Mouse (Mus musculus) thymus, postnatal 14 days (tissue): ENCODE data around the gene Tm6sf2.

Source experiments
- DNase-seq: peaks from one replicate; pipeline ENCODE4 v3.0.0; 2021

Tm6sf2 gene

DNA sequence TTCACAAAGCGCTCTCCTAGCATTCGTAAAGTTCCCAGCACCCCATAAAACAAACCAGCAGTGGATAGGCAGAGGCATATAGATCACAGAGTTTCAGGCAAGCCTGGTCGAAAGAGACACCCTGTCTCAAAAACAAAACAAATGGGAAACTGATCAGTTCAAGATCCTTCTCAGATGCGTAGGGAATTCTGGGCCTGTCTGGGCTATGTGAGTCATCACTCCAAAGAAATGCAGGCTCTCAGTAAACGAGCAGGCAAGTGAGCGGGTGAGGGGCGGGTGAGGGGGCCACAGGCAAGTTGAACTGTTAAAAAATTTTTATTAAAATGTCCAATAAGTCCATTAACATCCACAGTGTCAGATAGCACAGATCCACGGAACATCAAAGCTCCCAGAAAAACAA is 20.1 kb downstream of the Tm6sf2 start:
- no peak for DNase-seq

DNA sequence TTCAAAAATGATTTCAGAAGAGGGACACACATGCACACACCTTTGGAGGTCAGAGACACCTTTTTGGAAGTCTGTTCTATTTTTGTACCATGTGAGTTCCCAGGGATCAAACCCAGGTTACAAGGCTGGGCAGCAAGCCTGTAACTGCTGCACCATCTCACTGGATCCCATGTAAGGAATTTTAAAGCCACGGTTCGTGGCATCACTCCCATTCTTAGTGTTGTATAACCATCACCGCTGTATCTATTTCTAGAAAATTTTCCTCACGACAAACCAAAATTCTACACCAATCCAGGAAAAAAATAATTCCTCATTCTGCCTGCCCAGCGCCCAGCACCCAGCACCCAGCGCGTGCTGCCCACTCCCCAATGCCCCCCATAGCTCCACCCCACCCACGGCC is 26.6 kb downstream of the Tm6sf2 start:
- DNase-seq, result no peak

DNA sequence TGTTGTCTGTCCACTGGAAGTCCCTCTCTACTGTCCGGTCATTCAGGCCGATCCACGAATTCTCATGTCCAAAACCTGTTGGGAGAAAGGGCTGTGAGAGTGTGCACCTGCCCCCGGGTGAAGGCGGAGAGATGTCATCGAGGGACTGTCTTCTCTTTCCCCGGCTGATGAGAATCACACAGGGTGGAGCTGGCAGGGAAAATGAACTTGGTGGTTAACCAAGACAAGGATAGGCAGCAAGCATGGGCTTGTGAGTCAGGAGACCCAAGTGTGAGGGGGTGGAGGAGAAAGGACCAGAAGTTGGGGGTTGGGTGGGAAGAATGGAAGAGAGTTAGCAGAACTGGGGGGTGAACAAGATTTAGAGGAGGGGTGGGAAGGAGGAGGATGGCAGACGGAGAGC is 27.5 kb downstream of the Tm6sf2 start:
- DNase-seq, result no peak

DNA sequence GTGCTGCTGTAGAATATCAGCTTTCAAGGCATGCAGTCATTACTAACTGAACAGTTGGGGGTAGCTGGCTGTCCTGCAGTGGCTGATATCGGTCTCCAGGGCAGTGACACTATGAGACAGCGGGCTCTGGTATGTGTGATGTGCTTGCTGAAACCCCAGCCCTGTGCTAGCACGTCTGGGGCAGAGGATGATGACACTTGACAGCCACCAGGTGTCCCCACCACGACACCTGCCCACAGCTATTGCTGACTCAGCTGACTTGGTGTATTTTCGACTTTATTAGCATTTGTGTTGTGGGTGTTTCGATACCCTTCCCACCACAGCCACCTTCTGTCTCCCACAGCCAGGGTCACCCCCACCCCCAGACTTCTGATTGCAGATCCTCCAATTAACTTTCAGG is 31.8 kb downstream of the Tm6sf2 start:
- DNase-seq, result peak; percentile 71

DNA sequence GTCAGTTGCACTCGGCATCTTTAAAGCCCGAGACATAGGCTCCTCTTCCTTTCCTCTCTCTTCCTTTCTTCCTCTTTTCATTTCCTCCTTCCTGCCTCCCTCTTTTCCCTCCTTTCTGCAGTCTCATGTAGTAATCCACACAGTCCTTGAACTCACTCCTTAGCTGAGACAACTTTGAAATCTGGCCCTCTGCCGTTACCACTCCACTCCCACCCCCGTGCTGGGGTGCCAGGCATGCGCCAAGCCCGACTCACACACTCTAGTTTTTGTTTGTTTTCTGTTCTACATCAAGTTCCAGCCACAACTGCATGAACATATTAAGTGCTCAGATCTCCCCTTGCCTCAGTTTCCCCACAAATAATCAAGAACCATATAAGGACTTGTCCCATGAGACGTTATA is 32.2 kb downstream of the Tm6sf2 start:
- no peak for DNase-seq

DNA sequence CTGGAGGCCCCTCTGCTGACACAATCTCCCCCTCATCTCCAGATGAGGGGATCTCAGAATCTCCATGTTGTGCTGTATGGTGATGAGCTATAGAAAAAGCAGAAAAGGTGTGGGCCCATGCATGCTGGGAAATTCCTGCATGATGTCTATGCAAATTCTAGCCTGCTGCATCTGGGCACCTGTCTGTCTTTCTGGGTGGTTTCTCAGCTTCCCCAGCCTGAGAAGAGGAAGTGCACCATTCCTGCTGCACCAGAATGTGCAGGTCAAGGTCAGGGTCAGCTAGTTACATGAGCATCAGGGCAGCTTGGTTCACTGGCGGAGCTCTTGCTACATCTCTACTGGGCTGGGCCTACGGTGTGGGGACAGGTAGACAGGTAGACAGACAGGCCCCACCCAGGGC is 37.7 kb downstream of the Tm6sf2 start:
- DNase-seq, result no peak

DNA sequence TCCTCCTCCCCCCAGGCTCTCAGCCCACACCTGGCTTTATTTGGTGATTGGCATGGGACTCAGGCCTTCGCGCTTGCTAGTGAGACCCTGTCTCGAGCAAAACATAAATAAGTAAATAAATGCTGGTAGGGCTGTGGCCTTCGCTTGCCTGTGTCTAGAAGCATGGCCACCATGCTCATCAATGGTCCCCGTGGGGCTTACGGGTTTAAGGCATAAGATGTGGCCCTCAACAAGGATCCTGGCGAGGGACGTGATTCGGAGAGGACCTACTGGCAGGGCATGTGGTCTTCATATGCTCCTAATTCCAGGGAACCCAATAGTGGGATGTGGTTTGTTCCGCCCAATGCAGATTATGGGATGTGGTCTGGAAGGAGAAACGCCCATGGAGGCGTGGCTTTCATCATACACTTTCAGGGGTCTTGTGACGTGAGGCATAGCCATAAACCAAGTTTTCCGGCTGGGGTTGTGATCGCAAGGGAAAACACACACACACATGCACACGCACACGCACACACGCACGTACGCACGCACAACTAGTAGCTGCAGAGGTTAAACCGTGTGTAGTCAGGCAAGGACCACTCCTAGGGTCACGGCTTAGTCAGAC is 38.6 kb downstream of the Tm6sf2 start:
- no peak for DNase-seq

DNA sequence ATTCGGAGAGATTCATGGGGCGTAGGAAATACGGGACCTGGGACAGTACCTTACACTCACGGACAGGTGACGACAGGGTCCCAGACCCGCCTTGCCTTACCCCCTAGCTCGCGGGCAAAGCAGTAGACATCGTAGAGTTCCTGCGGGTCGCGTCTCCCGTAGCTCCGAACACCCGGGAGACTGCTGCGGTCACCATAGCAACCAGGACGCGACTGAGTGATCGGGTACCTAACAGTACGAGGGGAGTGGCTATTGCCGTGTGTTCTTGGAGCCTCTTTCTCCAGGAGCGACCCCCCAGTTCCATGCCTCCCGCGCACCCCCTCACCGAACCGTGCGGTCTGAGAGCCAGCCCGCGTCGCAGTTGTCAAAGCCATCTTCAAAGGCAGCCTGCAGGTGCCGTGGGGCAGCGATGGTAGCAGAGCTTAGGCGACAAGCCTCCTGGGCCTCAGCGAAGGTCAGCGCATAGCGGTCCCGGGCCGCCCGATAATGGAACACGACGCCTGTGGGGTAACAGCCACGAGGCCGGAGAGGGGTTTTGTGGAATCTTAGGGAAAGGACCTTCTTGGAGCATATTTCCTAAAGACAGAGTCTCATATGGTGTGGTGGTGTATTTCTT is 39.8 kb downstream of the Tm6sf2 start:
- peak; percentile 23 for DNase-seq

DNA sequence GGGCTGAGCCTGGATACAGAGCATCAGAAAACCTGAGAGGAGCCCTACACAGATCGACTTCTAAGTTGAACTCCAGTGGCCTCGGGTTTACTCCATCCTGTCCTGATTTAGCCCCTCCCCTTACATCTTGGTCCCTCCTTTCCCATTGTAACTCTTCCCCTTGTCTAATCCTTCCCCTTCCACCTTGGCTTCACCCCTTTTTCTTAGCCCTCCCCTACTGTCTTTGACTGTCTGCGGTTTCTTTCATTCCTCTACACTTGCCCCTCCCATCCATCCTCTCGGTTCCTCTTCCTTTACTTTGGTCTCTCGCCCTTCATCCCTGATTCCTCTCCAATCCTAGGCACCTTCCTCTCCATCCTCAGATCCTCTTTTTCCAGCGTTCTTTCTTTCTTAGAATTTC is 41.8 kb downstream of the Tm6sf2 start:
- DNase-seq, result no peak

DNA sequence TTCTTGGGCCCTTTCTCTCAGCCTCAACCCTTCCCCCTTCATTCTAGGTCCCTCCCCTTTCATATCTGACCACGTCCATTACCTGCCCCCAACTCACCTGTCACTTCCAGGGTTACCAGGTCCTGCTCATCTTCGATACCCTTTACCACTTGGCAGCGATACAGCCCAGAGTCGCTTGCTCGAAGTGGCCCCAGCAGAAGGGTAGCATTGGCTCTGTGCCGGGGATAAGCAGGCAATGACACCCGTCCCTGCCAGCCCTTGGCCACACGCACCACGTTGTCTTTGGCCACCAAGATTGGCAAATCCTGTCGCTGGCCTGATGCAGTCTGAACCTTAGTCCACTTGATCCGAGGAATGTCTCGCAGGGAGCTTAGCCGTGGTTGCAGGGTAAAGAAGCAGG is 42.2 kb downstream of the Tm6sf2 start:
- no peak for DNase-seq

DNA sequence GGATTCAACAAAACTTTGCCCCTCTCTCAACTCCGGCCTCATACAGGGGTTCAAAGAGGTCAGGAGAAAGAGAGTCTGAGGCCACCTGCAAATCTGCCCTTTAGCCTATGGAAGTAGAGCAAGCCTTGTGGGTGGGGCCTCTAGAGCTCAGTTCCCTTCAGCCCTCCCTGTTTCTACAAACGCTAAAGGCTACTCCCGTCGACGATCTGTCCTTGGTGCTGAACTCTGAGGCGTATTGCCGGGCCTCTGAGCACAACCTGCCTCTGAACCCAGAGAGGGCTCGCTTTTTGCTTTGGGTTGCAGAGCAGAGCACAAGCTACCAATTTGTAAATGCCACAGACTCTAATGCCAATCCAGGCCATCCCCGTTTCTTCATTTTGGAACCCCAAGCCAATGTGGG is 44.9 kb downstream of the Tm6sf2 start:
- peak; percentile 37 for DNase-seq

DNA sequence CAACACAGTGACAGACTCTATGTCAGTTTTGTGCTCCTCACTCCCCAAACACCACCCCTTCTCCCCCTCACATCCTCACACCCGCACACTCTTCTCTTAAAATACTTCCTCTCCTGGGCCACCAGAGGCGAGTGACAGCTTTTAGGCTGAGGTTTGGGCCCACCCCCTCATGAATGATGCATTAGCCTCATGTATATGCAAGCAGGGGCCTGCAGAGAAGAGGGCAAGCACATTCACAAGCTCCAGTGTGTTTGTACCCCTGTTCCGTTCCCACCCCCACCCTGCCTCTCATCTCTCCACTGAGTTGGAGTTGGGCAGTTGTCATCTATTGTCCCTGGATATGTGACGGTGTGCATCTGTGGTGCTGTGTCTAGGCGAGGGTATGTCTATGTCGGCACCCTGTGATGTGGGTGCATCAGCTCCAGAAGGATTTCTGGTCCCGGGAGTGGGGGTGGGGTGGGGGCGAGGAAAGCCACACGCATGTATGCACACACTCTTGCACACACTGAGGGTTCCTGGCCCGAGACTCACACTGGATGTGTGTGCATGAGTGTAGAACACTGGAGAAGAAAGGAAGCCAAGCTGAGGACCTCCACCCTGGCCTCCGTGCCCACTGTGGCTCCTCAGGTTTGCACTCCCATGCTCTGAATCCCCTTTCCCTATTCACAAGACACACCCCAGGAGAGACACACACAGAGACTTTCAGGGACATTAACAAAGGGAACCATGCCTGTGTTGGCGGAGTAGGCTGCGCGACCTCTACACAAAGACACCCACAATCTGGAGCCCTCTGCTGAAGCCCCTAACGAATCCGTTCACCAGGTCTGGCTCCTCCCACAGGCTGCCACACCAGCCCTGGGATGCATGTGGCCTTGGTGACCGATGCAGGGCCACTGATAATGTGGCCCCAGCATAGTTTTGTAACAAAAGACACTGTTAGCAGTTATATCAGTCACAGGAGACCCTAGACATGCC is 46.3 kb downstream of the Tm6sf2 start:
- DNase-seq, result no peak

DNA sequence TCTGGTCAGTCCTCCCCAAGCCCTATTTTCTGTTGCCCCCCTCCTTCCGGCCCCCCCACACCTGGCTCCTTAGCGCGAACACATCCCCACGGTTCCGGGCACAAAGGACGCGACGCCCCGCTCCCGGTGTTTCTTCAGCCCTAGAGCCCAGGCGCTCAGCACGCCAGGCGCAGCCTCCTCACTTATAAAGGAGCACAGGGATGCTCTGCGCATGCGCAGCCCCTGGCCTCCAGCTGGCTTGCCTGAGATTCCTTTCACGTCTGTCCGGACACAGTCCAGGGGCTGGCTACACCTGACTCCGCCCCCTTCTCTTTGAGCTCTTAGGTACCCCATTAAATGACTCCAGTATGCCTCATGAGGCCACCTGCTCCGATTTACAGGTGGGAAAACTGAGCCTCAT is 47.9 kb downstream of the Tm6sf2 start, which contains the start of gene Ncan:
TSS of gene Ncan (minus strand) at position 207 of the 400 bp plus-strand sequence.
- peak; percentile 45 for DNase-seq

DNA sequence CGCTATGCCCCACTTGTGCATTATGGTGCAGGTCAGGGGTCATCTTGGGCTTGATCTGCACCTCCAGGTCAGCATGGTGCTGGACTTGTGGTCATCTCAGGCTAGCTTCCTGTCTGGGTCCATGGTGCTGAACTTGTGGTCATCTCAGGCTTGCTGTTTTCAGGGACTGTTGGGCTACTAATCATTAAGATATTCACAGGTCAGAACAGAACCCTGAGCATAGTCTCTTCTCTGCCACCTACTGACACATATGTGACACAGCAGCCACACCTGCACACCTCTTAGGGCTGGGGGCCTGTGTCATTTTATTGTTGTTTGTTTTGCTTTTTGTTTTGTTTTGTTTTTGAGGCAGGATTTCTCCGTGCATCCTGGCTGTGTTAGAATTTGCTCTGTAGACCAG is 50.1 kb downstream of the Tm6sf2 start:
- no peak for DNase-seq

DNA sequence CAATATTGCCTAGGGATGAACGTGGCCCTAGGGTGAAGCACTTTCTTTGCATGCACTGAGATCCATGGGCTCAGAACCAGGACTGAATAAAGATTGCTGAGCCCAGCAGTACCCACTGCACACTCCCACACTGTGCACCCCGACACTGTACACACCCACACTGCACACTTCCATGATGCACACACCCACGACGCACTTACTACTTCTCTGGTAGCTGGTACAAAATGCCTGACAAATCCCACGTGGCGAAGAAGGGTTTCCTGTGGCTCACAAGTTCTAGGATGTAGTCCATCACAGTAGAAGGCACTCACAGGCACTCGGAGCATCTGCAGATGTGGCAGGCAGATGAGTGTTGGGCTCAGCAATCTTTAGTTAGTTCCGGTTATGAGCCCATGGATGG is 52.3 kb downstream of the Tm6sf2 start:
- no peak for DNase-seq

DNA sequence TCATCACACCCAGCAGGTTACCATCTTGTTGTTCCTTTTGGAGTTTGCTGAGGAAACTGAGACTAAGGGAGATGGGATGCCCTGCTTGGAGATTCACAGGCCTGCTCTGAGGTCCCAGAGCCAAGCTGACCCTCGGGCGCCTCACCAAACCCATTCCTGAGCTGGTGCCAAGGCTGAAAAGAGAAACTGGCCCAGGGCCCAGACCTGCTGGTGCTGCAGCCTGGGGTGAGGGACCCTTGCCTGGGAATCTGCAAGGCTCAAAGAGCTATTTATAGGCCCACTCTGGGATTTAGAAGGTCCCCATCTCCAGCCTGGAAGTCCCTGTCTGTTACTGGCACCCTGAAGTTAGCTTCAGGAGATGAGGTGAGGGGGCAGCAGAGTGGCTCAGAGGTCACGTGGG is 55.7 kb downstream of the Tm6sf2 start:
- DNase-seq, result no peak

DNA sequence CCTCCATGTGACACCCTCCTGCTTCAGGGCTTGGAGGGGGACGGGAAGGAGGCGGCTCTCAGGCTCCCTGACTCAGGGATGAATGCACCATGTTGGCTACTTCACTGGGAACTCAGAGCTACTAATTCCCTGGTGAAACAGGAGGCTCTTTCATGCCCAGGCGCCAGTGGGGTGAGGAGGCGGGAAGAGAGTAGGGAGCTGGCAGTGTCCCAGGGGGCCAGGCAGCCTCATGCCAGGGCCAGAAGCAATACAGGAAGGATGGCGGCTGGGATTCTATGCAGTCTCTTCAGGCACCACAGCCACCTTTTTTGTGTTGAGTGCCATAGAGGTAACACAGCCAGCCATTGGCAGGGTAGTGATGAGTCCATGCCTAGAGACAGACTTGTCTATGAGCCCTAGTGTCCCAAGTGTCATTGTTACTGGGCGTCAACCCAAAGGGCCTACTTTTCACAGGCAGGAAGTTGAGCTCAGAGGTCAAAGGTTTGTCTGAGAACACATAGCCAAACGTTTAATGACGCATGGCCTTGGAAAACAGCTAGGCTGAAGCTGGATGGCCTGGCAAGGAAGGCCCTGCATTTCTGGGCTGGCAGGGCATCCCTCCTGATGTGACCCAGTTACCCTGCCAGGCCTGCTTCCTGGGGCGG is 56.7 kb downstream of the Tm6sf2 start:
- no peak for DNase-seq
